Mouse (Mus musculus): ENCODE measurements at regions not wholly inside any gene's neighbourhood (a gene's known extent, or its start where the extent isn't known, plus 50 kb on each side); places are given as distances from the start of the nearest gene placed in this dataset.

GRCm38 (mm10) chr12:58653222-58653621 lies 358.6 kb downstream of the Sec23a start:
- TF ChIP-seq ZC3H11A (IDR thresholded peaks at IDR 0.05; ENCODE audit: borderline replicate concordance, low read depth, low read length) (no peak), ZNF384 (IDR thresholded peaks at IDR 0.05; ENCODE audit: low read depth, low read length) (no peak), HCFC1 (IDR thresholded peaks at IDR 0.05; ENCODE audit: borderline replicate concordance, insufficient read depth, low read length) (no peak)
